Mouse (Mus musculus) thymus, adult 2 months (tissue): ENCODE measurements around the gene Adgre5.

Source experiments
- CTCF ChIP-seq: fragments of 200-500 bp; IDR thresholded peaks from 2 replicates; pipeline ENCODE4 v1.5.1; 2012; ENCODE audit warnings: mild to moderate bottlenecking, control low read depth, low read length, moderate library complexity, borderline replicate concordance; ENCODE audit not compliant: control insufficient read depth, poor library complexity, insufficient read depth; ENCODE audit errors: extremely low read depth
- POLR2A ChIP-seq: fragments of 200-500 bp; IDR thresholded peaks from 2 replicates; pipeline ENCODE4 v1.6.1; 2012; ENCODE audit warnings: mild to moderate bottlenecking, low read length, control low read depth, moderate library complexity; ENCODE audit not compliant: control insufficient read depth, poor library complexity, insufficient read depth; ENCODE audit errors: extremely low read depth

GRCm38 (mm10) chr8:83679866-83680265 is 61.3 kb downstream of the Adgre5 start:
- no peak for TF ChIP-seq CTCF
- no peak for TF ChIP-seq POLR2A
